Mouse (Mus musculus) stomach, postnatal 0 days (tissue): ENCODE data around the gene Pmpcb. TPM values are rescaled to one million over a fixed set of nuclear protein-coding genes. Genes with fewer than 3 reads are reported as not detected.
"Not testable (repeated sequence)": the region's sequence is repeated elsewhere in the genome, so short reads cannot be mapped to it uniquely, and the experiment has no call there.

Experiments
- ATAC-seq: fragments of 200-750 bp; cut with Nextera tagmentation; 2 replicates; pipeline ENCODE4 v1.8.0; 2017; ENCODE audit not compliant: low FRiP score, low TSS enrichment
- DNase-seq: peaks from one replicate; pipeline ENCODE4 v3.0.0-alpha.2; 2016; ENCODE audit warnings: low spot score
- H3K27ac ChIP-seq: fragments of 300-500 bp; sonication (generic); replicated peaks from 2 replicates; pipeline ENCODE4 v1.5.1; 2014; ENCODE audit warnings: mild to moderate bottlenecking, control low read depth
- H3K27me3 ChIP-seq: fragments of 300-500 bp; sonication (generic); 2 replicates; pipeline ENCODE4 v1.6.1; 2014; ENCODE audit warnings: low read length; ENCODE audit not compliant: control insufficient read depth, insufficient read depth
- H3K36me3 ChIP-seq: fragments of 300-500 bp; sonication (generic); 2 replicates; pipeline ENCODE4 v1.6.1; 2014; ENCODE audit warnings: low read length, mixed read lengths; ENCODE audit not compliant: control insufficient read depth, insufficient read depth
- H3K4me1 ChIP-seq: fragments of 300-500 bp; sonication (generic); replicated peaks from 2 replicates; pipeline ENCODE4 v1.6.1; 2014; ENCODE audit warnings: antibody characterized with exemption; ENCODE audit not compliant: control insufficient read depth, insufficient read depth
- H3K4me2 ChIP-seq: fragments of 300-500 bp; sonication (generic); replicated peaks from 2 replicates; pipeline ENCODE4 v1.6.1; 2014; ENCODE audit warnings: low read depth, mild to moderate bottlenecking, control low read depth, moderate library complexity
- H3K4me3 ChIP-seq: fragments of 300-500 bp; sonication (generic); 2 replicates; pipeline ENCODE4 v1.5.1; 2014; ENCODE audit warnings: low read depth, low read length, control low read depth
- H3K9ac ChIP-seq: fragments of 300-500 bp; sonication (generic); 2 replicates; pipeline ENCODE4 v1.6.1; 2014; ENCODE audit warnings: mild to moderate bottlenecking, low read length, control low read depth, mixed read lengths
- H3K9me3 ChIP-seq: fragments of 300-500 bp; sonication (generic); 2 replicates; pipeline ENCODE4 v1.6.1; 2016; ENCODE audit warnings: low read length; ENCODE audit not compliant: control insufficient read depth
- CTCF ChIP-seq: IDR thresholded peaks from 2 replicates; pipeline ENCODE4 v1.5.1; 2016; ENCODE audit warnings: antibody characterized with exemption, low read depth, mild to moderate bottlenecking, moderate library complexity
- EP300 ChIP-seq: optimal IDR thresholded peaks from 2 replicates; pipeline ENCODE3; 2016; ENCODE audit warnings: antibody characterized with exemption
- WGBS: fragments of 180-500 bp; shearing (Covaris S2); extraction: QIAGEN DNeasy Blood & Tissue Kit; methylation state at CpG from one replicate; pipeline ENCODE4 v1.1.7; 2014; 5-methylcytosine and 5-hydroxymethylcytosine counted together
- polyA plus RNA-seq: library from polyadenylated mRNA; unstranded; fragments of >200 nt; fragmentation: Nextera tagmentation; extraction: Ambion mirVana; gene quantifications from 2 replicates; pipeline ENCODE4 v1.2.1, GENCODE M21; 2015

Gene Pmpcb
- polyA plus RNA-seq, 1 experiment from 2014 or later = 53.6 TPM

DNA sequence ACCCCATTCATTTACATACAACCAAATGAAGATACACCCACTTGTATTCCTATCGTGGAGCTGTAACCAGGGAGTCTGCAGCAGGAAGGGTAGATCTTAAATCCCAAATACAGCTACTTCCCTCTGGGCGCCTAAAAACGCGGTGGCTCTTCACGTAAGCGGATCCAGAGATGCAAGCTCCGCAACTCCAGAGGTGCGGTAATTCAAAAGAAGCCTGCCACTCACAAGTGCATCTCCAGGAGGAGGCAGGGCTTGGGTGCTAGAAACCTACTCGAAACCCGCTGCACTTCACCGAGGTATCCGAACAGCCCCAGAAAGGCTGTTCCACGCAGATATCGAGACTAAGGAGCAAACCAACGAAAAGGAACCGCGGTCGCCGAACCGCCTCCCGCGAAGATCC is 36.0 kb upstream of the Pmpcb start:
- DNase-seq (no peak), ATAC-seq (peak; percentile 18; the same call in 1 of the 2 replicates)
- no peaks in the 10 kb centered on the region for H3K36me3 ChIP-seq
- H3K9ac ChIP-seq = peak overlapping the region; percentile 59
- H3K4me2 ChIP-seq = peak overlapping the region; percentile 67
- no peak overlapping the region for H3K27ac ChIP-seq
- peak overlapping the region; percentile 67 for H3K4me3 ChIP-seq
- no peak for TF ChIP-seq EP300
- TF ChIP-seq CTCF = no peak
- H3K4me1 ChIP-seq = no peaks in the 10 kb centered on the region
- 1% methylated on average over 22 of the region's 22 CpGs for WGBS
- no peaks in the 10 kb centered on the region for H3K9me3 ChIP-seq
- no peaks in the 10 kb centered on the region for H3K27me3 ChIP-seq

GRCm38 (mm10) chr5:21701351-21702008 is 35.5 kb upstream of the Pmpcb start, which contains the start of gene Napepld:
Gene Napepld (minus strand): TSS chr5:21701396.
- peak; percentile 99 for ATAC-seq
- Histone ChIP-seq H3K9me3 (no peaks in the 10 kb centered on the region), H3K9ac (peak within 1 kb of the TSS; percentile 82), H3K36me3 (no peaks in the 10 kb centered on the region), H3K4me2 (peak within 1 kb of the TSS; percentile 67), H3K27me3 (no peaks in the 10 kb centered on the region), H3K27ac (peak within 1 kb of the TSS; percentile 96), H3K4me1 (no peaks in the 10 kb centered on the region), H3K4me3 (peak within 1 kb of the TSS; percentile 67)
- WGBS = under 1% methylated on average over 50 of the region's 59 CpGs
- TF ChIP-seq CTCF = peak; percentile 32; the same call in 1 of the 2 replicates
- no peak for TF ChIP-seq EP300
- DNase-seq = peak; percentile 100

DNA sequence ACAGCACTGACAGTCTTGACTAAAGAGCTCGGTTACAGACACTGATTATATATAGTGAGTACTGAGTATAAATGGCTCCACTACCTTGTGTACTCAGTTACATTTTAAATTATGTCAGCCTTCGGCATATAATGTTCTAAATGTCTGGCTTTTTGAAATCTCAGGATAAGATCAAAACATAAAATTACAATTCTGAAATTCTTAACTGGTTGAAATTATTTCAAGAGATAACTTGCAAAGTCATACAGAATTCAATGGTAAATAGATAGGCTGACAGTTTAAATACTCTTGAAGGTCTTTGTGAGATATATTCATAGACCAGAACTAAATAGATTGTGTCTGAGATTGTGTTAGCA is 35.0 kb upstream of the Pmpcb start:
- no peaks in the 10 kb centered on the region for H3K9me3 ChIP-seq
- H3K4me1 ChIP-seq = no peaks in the 10 kb centered on the region
- no peak overlapping the region; the same call in 1 of the 2 replicates for H3K27ac ChIP-seq
- H3K9ac ChIP-seq = no peak overlapping the region; the same call in 1 of the 2 replicates
- 54% methylated on average over 2 of the region's 2 CpGs for WGBS
- DNase-seq = no peak
- no peaks in the 10 kb centered on the region for H3K27me3 ChIP-seq
- peak overlapping the region; percentile 67 for H3K4me2 ChIP-seq
- ATAC-seq = no peak
- H3K4me3 ChIP-seq = peak overlapping the region; percentile 67
- no peaks in the 10 kb centered on the region for H3K36me3 ChIP-seq
- TF ChIP-seq EP300 = no peak
- TF ChIP-seq CTCF = no peak

DNA sequence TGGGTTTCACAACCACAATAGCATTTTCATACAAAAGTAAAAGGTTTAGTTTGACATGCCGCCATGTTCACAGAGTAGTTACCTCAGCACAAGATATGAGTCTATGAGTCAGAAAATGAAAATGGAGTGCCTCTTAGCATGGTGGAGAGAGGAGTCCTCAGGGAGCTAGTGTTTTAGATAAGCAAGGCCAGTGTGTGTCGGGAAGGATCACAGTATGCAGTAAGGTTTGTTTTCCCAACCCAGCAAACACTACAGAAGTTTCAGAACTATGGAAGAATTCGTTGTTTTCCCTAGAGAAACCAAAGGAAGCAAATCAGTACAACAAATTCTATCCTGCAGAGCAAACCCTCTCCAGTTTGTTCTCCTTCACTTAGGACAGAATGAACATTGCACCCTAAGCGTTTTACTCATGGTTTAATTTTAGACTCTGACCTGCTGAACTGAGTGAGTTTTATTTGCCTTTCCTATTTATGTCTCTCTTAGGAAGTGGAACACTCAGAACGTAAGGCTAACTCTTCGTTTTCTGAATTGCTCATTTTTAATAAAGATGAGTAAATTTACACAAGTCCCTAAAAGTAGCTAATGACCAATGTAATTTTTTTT is 34.0 kb upstream of the Pmpcb start:
- DNase-seq (no peak), ATAC-seq (no peak)
- H3K4me2 ChIP-seq = no peak overlapping the region
- no peaks in the 10 kb centered on the region for H3K9me3 ChIP-seq
- no peak overlapping the region for H3K9ac ChIP-seq
- TF ChIP-seq CTCF (no peak), EP300 (no peak)
- no peaks in the 10 kb centered on the region for H3K4me1 ChIP-seq
- H3K36me3 ChIP-seq = no peaks in the 10 kb centered on the region
- H3K27ac ChIP-seq = no peak overlapping the region
- WGBS = 58% methylated on average over 6 of the region's 6 CpGs
- H3K27me3 ChIP-seq = no peaks in the 10 kb centered on the region
- H3K4me3 ChIP-seq = no peak overlapping the region

- no peak overlapping the region for H3K4me3 ChIP-seq
- no peak overlapping the region for H3K4me2 ChIP-seq
- ATAC-seq (no peak), DNase-seq (no peak)
- no peak overlapping the region for H3K27ac ChIP-seq
- TF ChIP-seq CTCF = no peak
- TF ChIP-seq EP300 = no peak
- no peaks in the 10 kb centered on the region for H3K36me3 ChIP-seq
- WGBS = 75% methylated on average over 3 of the region's 3 CpGs
- no peak overlapping the region for H3K9ac ChIP-seq
- H3K4me1 ChIP-seq = no peaks in the 10 kb centered on the region
- no peaks in the 10 kb centered on the region for H3K9me3 ChIP-seq
- H3K27me3 ChIP-seq = no peaks in the 10 kb centered on the region
Measured at GRCm38 (mm10) chr5:21703708-21704107, 33.2 kb upstream of the Pmpcb start.

- Histone ChIP-seq H3K4me1 (no peaks in the 10 kb centered on the region), H3K9me3 (no peaks in the 10 kb centered on the region), H3K27me3 (no peaks in the 10 kb centered on the region), H3K27ac (no peak overlapping the region), H3K9ac (no peak overlapping the region), H3K4me3 (no peak overlapping the region), H3K36me3 (no peaks in the 10 kb centered on the region), H3K4me2 (no peak overlapping the region)
- ATAC-seq (no peak), DNase-seq (no peak)
- TF ChIP-seq CTCF (no peak), EP300 (no peak)
- 85% methylated on average over 4 of the region's 4 CpGs for WGBS
Measured at GRCm38 (mm10) chr5:21706546-21706945, 30.4 kb upstream of the Pmpcb start.

DNA sequence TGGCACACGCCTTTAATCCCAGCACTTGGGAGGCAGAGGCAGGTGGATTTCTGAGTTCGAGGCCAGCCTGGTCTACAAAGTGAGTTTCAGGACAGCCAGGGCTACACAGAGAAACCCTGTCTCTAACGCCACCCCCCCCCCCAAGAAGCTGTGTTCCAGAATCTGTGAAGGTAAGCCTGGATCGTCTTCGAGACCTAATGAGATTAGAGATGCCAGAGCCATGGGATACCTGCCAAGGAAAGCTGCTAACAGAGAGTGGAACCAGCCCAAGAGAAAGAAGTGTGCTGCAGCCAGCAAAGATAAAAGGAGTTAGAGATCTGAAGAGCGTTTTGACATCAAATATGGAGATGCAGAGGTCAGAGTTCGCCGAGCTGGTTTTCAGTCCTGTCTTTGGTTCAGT is 28.9 kb upstream of the Pmpcb start:
- 82% methylated on average over 8 of the region's 8 CpGs for WGBS
- DNase-seq, H3K9me3 ChIP-seq, H3K4me3 ChIP-seq, H3K4me2 ChIP-seq, H3K4me1 ChIP-seq, H3K27ac ChIP-seq, ATAC-seq, H3K27me3 ChIP-seq, H3K36me3 ChIP-seq, H3K9ac ChIP-seq: not testable (repeated sequence)
